Mouse (Mus musculus) brain, adult 2 months (tissue): ENCODE results near the gene Tbx6.
"Not testable (repeated sequence)": the region's sequence is repeated elsewhere in the genome, so short reads cannot be mapped to it uniquely, and the experiment has no call there.

Experiments used
- DNase-seq: peaks from one replicate; pipeline ENCODE4 v3.0.0; 2011; ENCODE audit warnings: low read depth, low spot score

The Tbx6 gene

DNA sequence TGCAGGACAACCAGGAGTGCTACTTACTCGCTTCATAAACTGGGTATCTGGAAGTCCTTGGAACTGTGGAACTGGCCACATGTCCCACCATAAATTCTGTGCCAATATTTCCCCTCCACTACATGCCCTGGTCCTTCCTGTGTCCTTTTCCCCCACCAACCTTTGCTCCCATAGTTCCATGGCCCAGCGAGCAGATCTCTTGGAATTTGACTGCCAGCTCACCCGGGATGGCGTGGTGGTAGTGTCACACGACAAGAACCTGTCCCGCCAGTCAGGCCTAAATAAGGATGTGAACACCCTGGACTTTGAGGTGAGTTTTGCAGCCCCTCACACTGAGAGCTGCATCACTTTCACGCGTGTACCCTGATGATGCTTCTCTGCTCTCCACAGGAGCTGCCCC is 14.3 kb upstream of the Tbx6 start:
- no peak for DNase-seq

- no peak for DNase-seq
Observed at GRCm38 (mm10) chr7:126770784-126771183, 10.5 kb upstream of the Tbx6 start.

- no peak for DNase-seq
Observed at GRCm38 (mm10) chr7:126773351-126773750, 7.9 kb upstream of the Tbx6 start.

DNA sequence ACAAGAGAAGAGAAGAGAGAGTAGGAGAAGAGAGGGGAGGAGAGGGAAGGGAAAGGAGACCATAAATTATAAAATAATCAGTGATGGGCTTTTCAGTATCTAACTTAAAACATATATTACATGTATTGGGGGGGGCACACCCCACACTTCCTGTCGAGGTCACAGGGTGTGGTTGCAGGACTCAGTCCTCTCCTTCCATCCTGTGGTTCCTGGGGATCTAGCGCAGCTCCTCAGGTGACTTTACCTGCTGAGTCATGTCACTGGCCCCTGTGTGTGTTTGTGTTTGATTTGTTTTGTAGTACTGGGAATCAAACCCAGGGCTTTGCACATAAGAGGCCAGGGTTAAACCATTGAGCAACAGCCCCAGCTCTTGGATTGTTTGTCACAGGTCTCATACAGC is 6.8 kb upstream of the Tbx6 start:
- no peak for DNase-seq

DNA sequence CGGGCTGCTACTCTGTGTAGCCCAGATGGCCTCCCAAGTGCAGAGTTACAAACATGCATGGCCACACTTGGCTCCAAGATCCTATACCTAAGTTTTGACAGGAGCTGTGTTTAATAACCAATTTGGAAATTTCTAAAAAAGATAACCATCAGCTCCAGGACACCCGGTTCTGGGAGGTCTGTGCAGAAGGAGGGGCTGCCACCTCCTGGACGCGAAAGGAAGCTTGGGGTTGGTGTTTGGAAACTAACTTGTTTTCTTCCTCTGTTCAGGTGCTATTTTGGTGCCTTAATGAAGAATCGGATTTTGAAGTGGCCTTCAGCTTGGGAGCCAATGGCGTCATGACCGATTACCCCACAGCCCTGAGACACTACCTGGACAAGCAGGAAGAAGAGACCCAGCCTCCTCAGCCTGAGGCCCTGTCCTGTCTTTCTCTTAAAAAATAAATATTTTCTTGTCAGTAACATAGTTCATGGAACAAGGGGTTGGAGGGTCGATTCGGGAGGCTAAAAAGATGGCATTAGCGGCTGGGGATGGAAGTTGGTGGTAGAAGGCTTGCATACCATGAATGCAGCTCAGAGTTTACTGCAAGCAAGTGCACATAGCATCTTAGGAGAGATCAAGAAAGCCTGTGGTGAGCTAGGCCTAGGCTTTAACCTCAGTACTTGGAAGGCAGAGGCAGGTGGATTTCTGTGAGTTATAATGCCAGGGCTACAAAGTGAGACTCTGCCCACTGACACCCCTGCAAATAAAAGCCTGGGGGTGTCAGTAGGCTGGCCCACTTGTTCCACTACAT is 5.9 kb upstream of the Tbx6 start:
- no peak for DNase-seq

- no peak for DNase-seq
Observed at GRCm38 (mm10) chr7:126775978-126776234, 5.4 kb upstream of the Tbx6 start.

DNA sequence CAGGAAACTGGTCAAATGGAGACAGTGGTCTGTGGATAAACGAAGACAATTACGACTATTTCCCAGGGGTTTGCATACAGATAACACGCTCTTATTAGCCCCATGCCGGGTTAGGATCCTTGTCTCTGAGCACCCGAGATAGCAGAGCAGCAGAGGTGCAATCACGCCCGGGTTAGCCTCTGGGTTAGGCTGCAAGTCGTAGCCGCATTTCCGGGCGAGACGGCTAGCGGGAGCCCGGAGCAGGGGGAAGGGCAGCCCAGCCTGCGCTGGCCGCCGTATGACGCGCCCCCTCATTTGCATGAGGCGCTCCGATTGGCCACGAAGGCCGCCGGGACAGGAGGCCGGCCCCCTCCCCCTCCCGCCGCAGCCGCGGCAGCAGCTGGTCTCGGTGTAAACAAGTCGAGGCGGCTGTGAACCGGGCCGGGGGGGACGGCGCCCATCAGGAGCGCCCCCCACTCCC is 4.7 kb upstream of the Tbx6 start, which contains the start of gene Ypel3:
Gene Ypel3, plus strand, starts transcription at position 358 of the 460 bp plus-strand sequence.
- peak; percentile 98 for DNase-seq

DNA sequence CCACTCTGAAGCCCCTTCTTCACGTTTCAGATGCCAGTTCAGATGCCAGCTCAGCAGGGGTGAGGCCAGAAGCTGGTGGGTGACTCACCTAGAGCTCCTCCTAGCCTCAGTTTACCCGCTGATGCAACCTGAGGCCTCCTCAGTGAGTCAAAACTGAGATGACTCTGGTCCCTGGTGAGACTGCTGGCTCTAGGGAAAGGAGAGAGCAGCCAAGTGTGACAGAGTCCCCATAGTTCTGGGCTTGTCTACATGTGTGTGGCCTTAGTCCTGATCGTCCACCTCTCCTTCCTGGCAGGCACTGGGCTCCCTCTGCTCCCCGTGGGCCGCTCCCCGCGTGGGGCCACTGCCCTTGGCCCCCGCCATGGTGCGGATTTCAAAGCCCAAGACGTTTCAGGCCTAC is 3.8 kb upstream of the Tbx6 start:
- peak; percentile 68 for DNase-seq

DNA sequence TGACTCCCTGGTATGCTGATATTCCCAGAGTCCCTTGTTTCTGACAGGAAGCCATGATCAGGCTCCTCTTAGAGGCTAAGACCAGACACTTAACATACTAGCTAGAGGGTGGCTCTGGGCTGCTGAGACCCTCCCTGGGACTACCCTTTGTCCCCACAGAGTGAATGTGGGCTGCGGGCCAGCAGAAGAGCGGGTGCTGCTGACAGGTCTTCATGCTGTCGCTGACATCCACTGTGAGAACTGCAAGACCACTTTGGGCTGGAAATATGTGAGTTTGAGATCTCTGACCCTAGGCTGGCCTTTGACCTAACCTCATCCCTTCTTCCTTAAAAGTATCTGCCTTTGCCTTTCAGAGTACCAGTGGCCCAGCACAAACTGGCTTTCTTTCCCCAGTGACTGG is 3.1 kb upstream of the Tbx6 start:
- no peak for DNase-seq

GRCm38 (mm10) chr7:126779101-126779500 is 2.2 kb upstream of the Tbx6 start:
- DNase-seq, result not testable (repeated sequence)

DNA sequence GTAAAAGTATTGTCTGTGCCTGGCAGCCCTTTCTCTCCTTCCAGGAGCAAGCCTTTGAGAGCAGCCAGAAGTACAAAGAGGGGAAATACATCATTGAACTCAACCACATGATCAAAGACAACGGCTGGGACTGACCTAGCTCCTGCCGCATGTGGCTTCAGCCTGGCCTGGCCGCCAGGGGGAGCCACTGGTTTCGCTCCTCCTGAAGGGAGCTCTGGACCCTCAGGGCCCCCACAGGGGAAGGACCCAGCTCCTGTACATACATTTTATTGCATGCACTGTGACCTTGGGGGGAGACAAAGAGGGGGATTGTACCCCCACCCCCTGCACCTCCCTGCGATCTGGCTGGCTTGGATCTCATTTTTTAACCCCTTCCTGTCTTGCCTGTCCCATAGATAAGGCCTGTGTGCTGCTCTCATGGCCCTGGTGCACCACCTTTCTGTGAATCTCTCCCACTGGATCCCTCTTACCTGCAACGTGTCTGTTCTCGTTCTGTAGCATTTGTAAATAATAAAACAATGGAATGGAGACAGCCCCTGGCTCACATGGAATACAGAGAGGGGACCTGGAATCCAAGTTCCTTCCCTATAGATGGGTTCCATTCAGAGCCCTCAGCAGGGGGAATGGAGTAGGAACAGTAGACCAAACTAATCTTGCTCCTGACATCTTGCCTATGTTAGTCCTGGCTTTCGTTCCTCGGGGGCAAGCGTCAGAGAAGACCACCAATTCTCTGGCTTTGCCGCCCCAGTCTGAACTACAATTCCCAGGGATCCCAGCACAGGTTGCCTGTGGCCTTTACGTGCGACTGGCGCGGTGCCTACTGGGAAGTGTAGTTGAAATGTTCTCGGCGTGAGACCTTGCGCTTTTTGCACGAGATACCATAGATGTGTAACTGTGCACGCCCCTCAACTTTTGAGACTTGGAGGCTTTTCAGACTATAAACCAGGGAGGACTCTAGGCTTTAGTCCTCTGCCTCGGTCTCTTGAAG is 1.0 kb upstream of the Tbx6 start:
- DNase-seq, result peak; percentile 94

DNA sequence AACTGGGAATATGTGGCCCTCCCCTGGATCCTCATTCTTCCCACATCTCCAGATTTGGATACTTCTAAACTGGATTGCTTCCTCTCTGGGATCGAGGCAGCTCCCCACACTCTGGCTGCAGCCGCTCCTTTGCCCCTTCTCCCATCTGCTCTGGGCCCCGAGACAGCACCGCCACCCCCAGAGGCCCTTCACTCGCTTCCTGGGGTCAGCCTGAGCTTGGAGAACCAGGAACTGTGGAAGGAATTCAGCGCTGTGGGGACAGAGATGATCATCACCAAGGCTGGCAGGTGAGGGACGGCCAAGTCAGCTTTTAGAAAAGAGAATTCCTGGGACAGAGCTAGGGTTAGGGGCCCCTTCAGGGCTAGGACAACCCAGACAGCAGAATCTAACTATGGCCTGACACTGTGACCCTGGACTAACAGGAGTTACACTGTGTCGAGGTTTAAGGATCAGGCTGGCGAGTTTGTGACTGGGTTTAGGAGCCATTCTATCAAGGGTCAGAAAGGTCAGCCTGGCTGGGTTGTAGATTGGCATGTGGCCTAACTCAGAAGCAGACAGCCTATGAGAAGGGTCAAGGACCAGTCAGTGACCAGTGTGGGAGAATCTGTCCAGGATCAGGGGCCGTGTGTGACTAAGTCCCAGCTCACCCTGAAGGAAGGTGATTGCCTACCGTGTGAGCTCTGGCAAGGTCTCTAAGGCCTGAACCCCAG is 533 bp downstream of the Tbx6 start:
- no peak for DNase-seq

DNA sequence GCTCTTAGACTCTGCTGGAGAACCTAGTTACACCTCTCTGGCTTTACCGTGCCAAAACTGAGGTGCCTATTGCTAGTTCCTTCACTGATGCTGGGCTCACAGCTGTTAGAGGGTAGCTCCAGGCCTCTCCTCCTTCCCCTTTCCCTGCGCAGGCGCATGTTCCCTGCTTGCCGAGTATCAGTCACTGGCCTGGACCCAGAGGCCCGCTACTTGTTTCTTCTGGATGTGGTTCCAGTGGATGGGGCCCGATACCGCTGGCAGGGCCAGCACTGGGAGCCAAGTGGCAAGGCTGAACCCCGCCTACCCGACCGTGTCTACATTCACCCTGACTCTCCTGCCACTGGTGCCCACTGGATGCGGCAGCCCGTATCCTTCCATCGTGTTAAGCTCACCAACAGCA is 1.4 kb downstream of the Tbx6 start:
- DNase-seq, result no peak

- no peak for DNase-seq
Observed at GRCm38 (mm10) chr7:126784469-126784868, 3.2 kb downstream of the Tbx6 start.

- no peak for DNase-seq
Observed at GRCm38 (mm10) chr7:126785056-126785455, 3.8 kb downstream of the Tbx6 start.

DNA sequence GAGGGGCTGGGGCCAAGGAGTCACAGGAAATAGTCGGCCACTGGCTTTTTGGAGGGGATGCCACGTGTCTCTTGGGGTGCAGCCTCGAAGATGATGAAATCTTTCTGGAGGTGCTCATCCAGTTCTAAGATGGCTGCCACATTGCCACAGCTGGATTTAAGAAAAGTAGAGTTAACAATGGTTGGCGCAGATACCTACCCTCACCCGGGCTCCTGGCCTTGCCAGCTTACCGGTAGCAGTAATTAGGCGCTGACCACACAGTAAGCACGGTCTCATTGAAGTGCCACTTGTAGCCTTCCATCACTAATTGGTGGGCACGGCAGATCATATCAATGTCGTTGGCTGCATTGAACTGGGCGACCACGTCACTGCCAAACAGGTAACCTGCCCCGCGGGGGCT is 4.9 kb downstream of the Tbx6 start:
- no peak for DNase-seq

DNA sequence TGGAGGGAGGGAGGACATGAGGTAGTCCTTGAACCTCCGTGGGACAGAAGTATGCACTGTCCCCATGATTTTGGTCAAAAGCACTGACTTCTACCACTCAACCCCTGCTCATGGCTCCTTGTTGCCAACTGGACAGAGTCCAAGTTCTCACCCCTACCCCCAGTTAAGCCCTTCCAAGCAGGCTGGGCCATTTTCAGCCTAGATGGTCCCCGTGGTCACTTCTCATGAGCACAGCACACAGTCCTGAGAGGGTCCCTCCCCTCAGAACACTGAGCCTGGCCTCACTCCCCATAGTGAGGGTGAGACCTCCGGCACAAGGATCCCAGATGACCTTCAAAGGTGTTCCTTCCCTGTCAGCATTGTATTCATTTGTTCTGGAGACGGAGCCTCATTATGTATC is 7.9 kb downstream of the Tbx6 start:
- no peak for DNase-seq

DNA sequence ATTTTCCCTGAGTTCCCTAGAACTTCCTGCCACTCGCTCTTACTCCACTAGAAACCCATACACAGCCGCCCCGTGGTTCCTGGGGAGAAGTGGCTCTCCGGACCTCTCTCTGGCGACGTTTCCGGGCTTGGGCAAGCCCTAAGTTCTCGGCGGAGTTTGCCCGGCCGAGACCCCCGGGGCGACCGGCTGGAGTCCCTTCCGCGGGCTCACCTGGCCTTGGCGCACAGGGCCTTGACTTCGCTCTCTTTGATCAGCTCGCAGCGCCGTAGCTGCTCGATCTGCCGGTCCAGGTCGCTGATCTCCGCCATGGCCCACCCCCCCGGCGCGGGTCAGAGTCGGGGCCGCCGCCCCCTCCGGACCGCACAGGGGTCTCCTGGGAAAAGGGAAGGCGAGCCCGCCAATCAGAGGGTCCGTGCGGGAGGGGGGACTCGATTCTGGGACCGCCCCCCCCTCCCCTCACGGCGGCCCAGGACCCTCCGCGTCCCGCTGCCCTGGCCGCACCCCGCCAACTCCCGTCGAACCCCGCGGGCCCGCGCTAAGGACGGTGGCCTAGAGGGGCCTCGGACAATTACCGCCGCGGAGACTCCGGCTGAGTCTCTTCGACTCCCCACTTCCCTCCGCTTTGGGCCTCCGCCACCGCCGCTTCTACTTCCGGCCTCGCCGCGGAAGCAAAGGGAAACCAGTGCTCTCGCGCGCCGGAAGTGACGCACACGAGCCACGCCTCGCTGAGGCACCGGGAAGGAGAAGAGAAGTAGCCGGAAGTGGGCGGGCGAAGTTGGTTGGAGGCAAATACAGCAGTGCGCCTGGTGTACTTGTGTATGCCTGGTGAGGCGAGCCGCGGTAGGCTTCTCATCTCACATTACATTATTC is 10.8 kb downstream of the Tbx6 start, which contains the start of gene Ppp4c:
Gene Ppp4c, minus strand, starts transcription at position 646 of the 870 bp plus-strand sequence.
- DNase-seq, result peak; percentile 99

DNA sequence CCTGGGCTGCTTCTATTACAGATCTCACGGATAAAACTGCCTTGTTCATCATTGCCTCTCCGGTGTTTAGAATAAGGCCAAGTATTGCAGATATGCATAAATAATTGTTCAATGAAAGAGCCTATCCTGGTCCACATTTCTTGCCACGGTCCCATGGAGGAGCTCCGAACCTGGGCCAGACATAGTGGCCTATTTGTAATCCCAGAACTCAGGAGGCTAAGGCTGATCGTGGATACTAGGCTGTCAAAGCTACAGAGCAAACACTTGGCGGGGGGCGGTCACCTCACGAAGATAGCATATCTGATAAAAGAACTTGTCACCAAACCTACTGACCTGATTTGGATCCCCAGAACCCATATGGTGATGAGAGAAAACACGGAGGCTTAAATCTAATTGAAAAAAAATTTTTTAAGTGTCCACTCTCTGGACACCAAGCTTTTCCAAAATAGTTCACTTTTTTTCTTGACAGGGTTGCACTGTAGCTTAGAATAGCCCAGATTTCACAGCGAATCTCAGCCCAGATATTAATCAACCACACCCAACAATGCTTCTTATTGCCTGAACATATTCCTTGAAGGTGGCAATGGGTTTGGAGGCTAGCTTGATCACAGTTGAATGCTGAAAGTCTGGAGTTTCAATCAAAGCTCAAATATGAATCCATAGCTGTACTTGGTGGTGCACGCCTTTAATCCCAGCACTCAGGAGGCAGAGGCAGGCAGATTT is 11.6 kb downstream of the Tbx6 start:
- DNase-seq, result no peak
